Mouse (Mus musculus) frontal cortex, adult (tissue): Measurements from ENCODE around the gene Slc25a45.

ENCODE experiments used
- ATAC-seq: cut with Nextera tagmentation; 2 replicates; pipeline ENCODE4 v1.9.2; 2017; ENCODE audit warnings: mild to moderate bottlenecking, moderate library complexity, mixed read lengths; ENCODE audit not compliant: low TSS enrichment

Gene Slc25a45

GRCm38 (mm10) chr19:5929634-5930596 is 52.3 kb downstream of the Slc25a45 start:
- no peak for ATAC-seq

DNA sequence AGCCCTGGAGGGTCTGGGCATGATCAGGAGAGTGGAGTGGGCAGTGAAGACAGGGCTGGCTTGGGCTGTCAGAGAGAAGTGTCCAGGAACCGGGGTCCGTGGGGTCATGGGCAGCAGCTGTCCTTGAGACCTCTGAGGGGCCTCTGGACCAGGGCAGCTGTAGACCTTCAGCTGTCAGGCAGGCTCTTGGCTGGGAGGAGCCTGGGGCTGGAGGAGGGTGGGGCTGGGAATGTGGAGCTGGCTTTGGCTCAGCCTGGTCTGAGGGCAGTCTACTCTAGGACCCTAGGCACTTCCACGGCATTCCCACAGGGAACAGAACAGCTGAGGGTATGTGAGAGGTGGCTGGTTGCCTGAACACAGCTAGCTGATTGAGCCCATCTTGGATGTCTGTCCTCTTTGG is 57.7 kb downstream of the Slc25a45 start:
- no peak for ATAC-seq
